Mouse (Mus musculus) liver, adult 2 months (tissue): Measurements from ENCODE around the gene Mmaa. TPM values are rescaled to one million over a fixed set of nuclear protein-coding genes. Genes with fewer than 3 reads are reported as not detected.

Source experiments
- DNase-seq: peaks from one replicate; pipeline ENCODE4 v3.0.0-alpha.2; 2011; ENCODE audit warnings: low read depth, low spot score; ENCODE audit errors: extremely low read depth
- H3K27ac ChIP-seq: fragments of 200-500 bp; replicated peaks from 2 replicates; pipeline ENCODE4 v1.5.1; 2012; ENCODE audit warnings: low read depth, mild to moderate bottlenecking, control low read depth, inconsistent platforms, low read length; ENCODE audit not compliant: insufficient read depth
- H3K27me3 ChIP-seq: fragments of 200-500 bp; 2 replicates; pipeline ENCODE4 v1.6.1; 2012; ENCODE audit warnings: mild to moderate bottlenecking, moderate library complexity, low read length, inconsistent platforms; ENCODE audit not compliant: control insufficient read depth, insufficient read depth
- H3K36me3 ChIP-seq: fragments of 200-500 bp; 2 replicates; pipeline ENCODE4 v1.6.1; 2012; ENCODE audit warnings: low read length, inconsistent platforms; ENCODE audit not compliant: control insufficient read depth, insufficient read depth
- H3K4me1 ChIP-seq: fragments of 200-500 bp; 2 replicates; pipeline ENCODE4 v1.6.1; 2011; ENCODE audit warnings: low read length; ENCODE audit not compliant: control insufficient read depth, insufficient read depth
- H3K4me3 ChIP-seq: fragments of 200-500 bp; 2 replicates; pipeline ENCODE4 v1.5.1; 2011; ENCODE audit warnings: low read depth, mild to moderate bottlenecking, control low read depth, low read length, moderate library complexity; ENCODE audit not compliant: insufficient read depth
- H3K79me2 ChIP-seq: fragments of 200-500 bp; 2 replicates; pipeline ENCODE4 v1.6.1; 2012; ENCODE audit warnings: inconsistent platforms, mild to moderate bottlenecking, low read length, moderate library complexity; ENCODE audit not compliant: control insufficient read depth, insufficient read depth
- H3K9ac ChIP-seq: fragments of 200-500 bp; 2 replicates; pipeline ENCODE4 v1.6.1; 2012; ENCODE audit warnings: low read depth, mild to moderate bottlenecking, control low read depth, inconsistent platforms, low read length
- CTCF ChIP-seq: fragments of 200-500 bp; IDR thresholded peaks from 2 replicates; pipeline ENCODE4 v1.5.1; 2011; ENCODE audit warnings: low read depth, low read length, control low read depth
- POLR2A ChIP-seq: fragments of 200-500 bp; IDR thresholded peaks from 2 replicates; pipeline ENCODE4 v1.6.1; 2011; ENCODE audit warnings: low read length, control low read depth; ENCODE audit not compliant: insufficient read depth; ENCODE audit errors: extremely low read depth
- WGBS: fragments of 180-500 bp; shearing (Covaris S2); methylation state at CpG from one replicate; pipeline ENCODE4 v1.1.7; 2018; 5-methylcytosine and 5-hydroxymethylcytosine counted together
- polyA plus RNA-seq: library from polyadenylated mRNA; depleted of rRNA; stranded (reverse); fragments of >200 nt; gene quantifications from 2 replicates; pipeline ENCODE4 v1.2.3, GENCODE M21; 2012; rRNA removed
- total RNA-seq: library from RNA; depleted of rRNA; stranded (reverse); fragments of >200 nt; gene quantifications from 2 replicates; pipeline ENCODE4 v1.2.3, GENCODE M21; 2014; rRNA removed

The Mmaa gene
- total and polyA plus RNA-seq, 2 experiments: 7.4 to 9.0 TPM

DNA sequence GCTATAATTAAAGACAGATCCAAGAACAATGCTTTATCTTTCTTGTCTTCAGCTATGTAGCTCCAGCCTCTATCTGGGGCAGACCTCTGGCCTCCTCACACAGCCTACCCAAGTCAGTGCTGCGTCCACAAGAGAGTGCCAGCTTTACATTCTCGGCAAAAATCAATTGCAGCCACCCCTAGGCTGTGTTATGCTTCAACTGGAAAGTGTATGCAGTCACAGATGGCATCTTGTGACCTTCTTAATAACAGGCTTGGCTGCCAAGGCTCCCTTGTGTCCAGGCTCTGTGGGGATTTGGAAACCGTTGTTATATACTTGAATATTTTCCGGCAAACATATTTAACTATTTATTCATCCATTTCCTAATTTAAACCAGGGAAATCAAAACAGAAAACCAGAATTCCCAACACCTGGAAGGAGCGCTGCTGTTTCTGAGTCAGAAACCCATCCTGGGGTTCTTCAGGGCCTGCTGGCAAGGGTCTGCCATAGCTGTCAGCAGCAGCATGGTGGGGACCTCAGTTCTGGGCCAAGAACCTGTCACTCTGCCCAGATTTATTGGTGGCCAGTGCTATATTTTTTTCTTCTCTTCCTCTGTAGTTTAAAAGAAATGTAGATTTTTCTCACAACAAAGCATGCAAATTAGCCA, 72.5 kb downstream of the Mmaa start:
- TF ChIP-seq CTCF (no peak), POLR2A (no peak)
- WGBS: 75% methylated on average over 5 of the region's 5 CpGs
- Histone ChIP-seq H3K4me3 (no peak overlapping the region), H3K36me3 (no peaks in the 10 kb centered on the region), H3K27ac (no peak overlapping the region), H3K79me2 (no peaks in the 10 kb centered on the region), H3K9ac (no peak overlapping the region), H3K4me1 (no peaks in the 10 kb centered on the region), H3K27me3 (no peaks in the 10 kb centered on the region)
- DNase-seq: no peak

Other genes with a start within 250 kb of the Mmaa start
- gene 1700011L22Rik, start 46.4 kb downstream of the Mmaa start, total RNA-seq: not detected in 2 replicates
- not detected in 2 replicates for gene 1700011L22Rik, start 46.4 kb downstream of the Mmaa start, polyA plus RNA-seq
- gene Smad1, start 104.6 kb upstream of the Mmaa start, total RNA-seq: 10.8 and 12.0 TPM in 2 replicates
- gene Smad1, start 104.6 kb upstream of the Mmaa start, polyA plus RNA-seq: 17.5 and 25.5 TPM in 2 replicates